Mouse (Mus musculus): ENCODE data around the gene Gdpd1. TPM values are rescaled to one million over a fixed set of nuclear protein-coding genes. Genes with fewer than 3 reads are reported as not detected.

The Gdpd1 gene
- polyA plus RNA-seq, 1 experiment from 2014 or later, result 54.8 TPM

- TF ChIP-seq EP300 (optimal IDR thresholded peaks at IDR 0.05), result no peak
- no peak for TF ChIP-seq CTCF (IDR thresholded peaks at IDR 0.05; ENCODE audit: low read depth)
- H3K9me3 ChIP-seq (ENCODE audit: control insufficient read depth, low read length), result no peaks in the 10 kb centered on the region
- H3K4me2 ChIP-seq (replicated peaks; ENCODE audit: low read depth), result peak overlapping the region; percentile 91
- peak overlapping the region; percentile 87 for H3K9ac ChIP-seq (ENCODE audit: low read length)
- H3K36me3 ChIP-seq (ENCODE audit: control insufficient read depth, insufficient read depth, low read length), result no peaks in the 10 kb centered on the region
- H3K4me3 ChIP-seq (ENCODE audit: low read depth, low read length), result peak overlapping the region; percentile 92
- WGBS, result 5% methylated on average over 13 of the region's 13 CpGs
- DNase-seq (ENCODE audit: low spot score) (no peak), ATAC-seq (ENCODE audit: low FRiP score, low TSS enrichment) (no peak)
- peaks cover 4% of the 10 kb centered on the region; the same call in 1 of the 2 replicates for H3K4me1 ChIP-seq (replicated peaks; ENCODE audit: control insufficient read depth, insufficient read depth)
- H3K27ac ChIP-seq (replicated peaks), result peak overlapping the region; percentile 93
- H3K27me3 ChIP-seq (ENCODE audit: control insufficient read depth, insufficient read depth, low read length), result no peaks in the 10 kb centered on the region
Measured at GRCm38 (mm10) chr11:86992461-86992988, 81.3 kb downstream of the Gdpd1 start.

GRCm38 (mm10) chr11:86991241-86991640, 82.6 kb downstream of the Gdpd1 start:
- H3K9ac ChIP-seq (ENCODE audit: low read length), result no peak overlapping the region
- no peak for TF ChIP-seq EP300 (optimal IDR thresholded peaks at IDR 0.05)
- no peak for TF ChIP-seq CTCF (IDR thresholded peaks at IDR 0.05; ENCODE audit: low read depth)
- ATAC-seq (ENCODE audit: low FRiP score, low TSS enrichment) (no peak), DNase-seq (ENCODE audit: low spot score) (no peak)
- no peak overlapping the region for H3K27ac ChIP-seq (replicated peaks)
- H3K4me1 ChIP-seq (replicated peaks; ENCODE audit: control insufficient read depth, insufficient read depth), result peaks cover 4% of the 10 kb centered on the region; the same call in 1 of the 2 replicates
- no peaks in the 10 kb centered on the region for H3K27me3 ChIP-seq (ENCODE audit: control insufficient read depth, insufficient read depth, low read length)
- H3K4me3 ChIP-seq (ENCODE audit: low read depth, low read length), result no peak overlapping the region
- peak overlapping the region; percentile 91 for H3K4me2 ChIP-seq (replicated peaks; ENCODE audit: low read depth)
- H3K9me3 ChIP-seq (ENCODE audit: control insufficient read depth, low read length), result no peaks in the 10 kb centered on the region
- no peaks in the 10 kb centered on the region for H3K36me3 ChIP-seq (ENCODE audit: control insufficient read depth, insufficient read depth, low read length)
- WGBS, result 82% methylated on average over 4 of the region's 4 CpGs

- ATAC-seq (ENCODE audit: low FRiP score, low TSS enrichment), result no peak
- Histone ChIP-seq H3K27me3 (ENCODE audit: control insufficient read depth, insufficient read depth, low read length) (no peaks in the 10 kb centered on the region), H3K27ac (replicated peaks) (no peak overlapping the region), H3K4me1 (replicated peaks; ENCODE audit: control insufficient read depth, insufficient read depth) (peaks cover 4% of the 10 kb centered on the region; the same call in 1 of the 2 replicates), H3K4me3 (ENCODE audit: low read depth, low read length) (no peak overlapping the region), H3K9ac (ENCODE audit: low read length) (0 out of 2 replicates have a peak overlapping the region, but pooled peaks have one; percentile 13), H3K36me3 (ENCODE audit: control insufficient read depth, insufficient read depth, low read length) (no peaks in the 10 kb centered on the region), H3K4me2 (replicated peaks; ENCODE audit: low read depth) (no peak overlapping the region), H3K9me3 (ENCODE audit: control insufficient read depth, low read length) (no peaks in the 10 kb centered on the region)
- TF ChIP-seq EP300 (optimal IDR thresholded peaks at IDR 0.05), result no peak
- no peak for TF ChIP-seq CTCF (IDR thresholded peaks at IDR 0.05; ENCODE audit: low read depth)
- 69% methylated on average over 3 of the region's 3 CpGs for WGBS
- DNase-seq (ENCODE audit: low spot score), result no peak
Measured at GRCm38 (mm10) chr11:86990309-86990708, 83.6 kb downstream of the Gdpd1 start.

GRCm38 (mm10) chr11:86984990-86985389, 88.9 kb downstream of the Gdpd1 start:
- no peaks in the 10 kb centered on the region; the same call in 1 of the 2 replicates for H3K36me3 ChIP-seq (ENCODE audit: control insufficient read depth, insufficient read depth, low read length)
- DNase-seq (ENCODE audit: low spot score) (no peak), ATAC-seq (ENCODE audit: low FRiP score, low TSS enrichment) (no peak)
- no peaks in the 10 kb centered on the region for H3K4me1 ChIP-seq (replicated peaks; ENCODE audit: control insufficient read depth, insufficient read depth)
- H3K9me3 ChIP-seq (ENCODE audit: control insufficient read depth, low read length), result no peaks in the 10 kb centered on the region
- no peaks in the 10 kb centered on the region for H3K27me3 ChIP-seq (ENCODE audit: control insufficient read depth, insufficient read depth, low read length)
- H3K27ac ChIP-seq (replicated peaks), result no peak overlapping the region
- H3K9ac ChIP-seq (ENCODE audit: low read length), result no peak overlapping the region
- no peak overlapping the region for H3K4me3 ChIP-seq (ENCODE audit: low read depth, low read length)
- no peak overlapping the region for H3K4me2 ChIP-seq (replicated peaks; ENCODE audit: low read depth)
- 84% methylated on average over 3 of the region's 3 CpGs for WGBS
- TF ChIP-seq EP300 (optimal IDR thresholded peaks at IDR 0.05) (no peak), CTCF (IDR thresholded peaks at IDR 0.05; ENCODE audit: low read depth) (no peak)

MicroRNAs within 50 kb of the gene (microRNA counts, 519-probe panel; counts per million panel counts)
- microRNA mmu-miR-301a, result 6,270 counts per million, percentile 80 among the panel's probes with 10 or more counts

Small RNA genes within 50 kb of the gene (microRNA-seq; reads per million reads assigned to microRNA genes)
- gene Mir301, result 869 reads per million, percentile 70 among the genes with 10 or more reads in this experiment

Other genes with a start within 250 kb of the Gdpd1 start
- gene Ypel2, start 80.4 kb downstream of the Gdpd1 start, polyA plus RNA-seq (2015; fragmentation: Nextera tagmentation; extraction: Ambion mirVana), result 3.9 and 4.0 TPM in 2 replicates
- 10.3 and 10.8 TPM in 2 replicates for gene Smg8, start 12.7 kb upstream of the Gdpd1 start, polyA plus RNA-seq (2015; fragmentation: Nextera tagmentation; extraction: Ambion mirVana)
- gene Prr11, start 34.6 kb upstream of the Gdpd1 start, polyA plus RNA-seq (2015; fragmentation: Nextera tagmentation; extraction: Ambion mirVana), result 1.0 and 1.2 TPM in 2 replicates
- 13.4 and 16.7 TPM in 2 replicates for gene Ska2, start 35.2 kb upstream of the Gdpd1 start, polyA plus RNA-seq (2015; fragmentation: Nextera tagmentation; extraction: Ambion mirVana)
- 8.5 and 8.8 TPM in 2 replicates for gene Trim37, start 53.0 kb upstream of the Gdpd1 start, polyA plus RNA-seq (2015; fragmentation: Nextera tagmentation; extraction: Ambion mirVana)